Mouse (Mus musculus): ENCODE data around the gene Pard3. TPM values are rescaled to one million over a fixed set of nuclear protein-coding genes. Genes with fewer than 3 reads are reported as not detected.
A peak's percentile ranks its signal among the peaks of the same experiment; 100 is the strongest.
"Not testable (repeated sequence)": the region's sequence is repeated elsewhere in the genome, so short reads cannot be mapped to it uniquely, and the experiment has no call there.

The Pard3 gene
- polyA plus RNA-seq, 1 experiment from 2014 or later: 23.7 TPM

DNA sequence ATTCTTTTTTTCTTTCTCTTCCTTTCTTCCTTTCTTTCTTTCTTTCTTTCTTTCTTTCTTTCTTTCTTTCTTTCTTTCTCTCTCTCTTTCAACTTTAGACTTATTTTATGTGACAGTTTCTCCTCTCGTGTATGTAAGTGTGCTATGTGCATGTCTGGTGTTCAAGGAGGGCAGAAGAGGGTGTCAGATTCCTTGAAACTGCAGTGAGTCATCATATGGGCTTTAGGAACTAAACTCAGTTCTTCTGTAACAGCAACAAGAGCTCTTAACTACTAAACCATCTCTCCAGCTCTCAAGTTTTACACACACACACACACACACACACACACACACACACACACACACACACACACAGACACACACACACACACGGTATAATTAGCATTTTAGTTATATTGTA is 106.7 kb downstream of the Pard3 start:
- not testable (repeated sequence) for H3K4me3 ChIP-seq; H3K4me2 ChIP-seq; ATAC-seq; H3K9ac ChIP-seq; H3K27ac ChIP-seq; H3K9me3 ChIP-seq (replicated peaks); H3K36me3 ChIP-seq (ENCODE audit: poor library complexity, severe bottlenecking); H3K4me1 ChIP-seq; H3K27me3 ChIP-seq
- 77% methylated on average over 2 of the region's 2 CpGs for WGBS

DNA sequence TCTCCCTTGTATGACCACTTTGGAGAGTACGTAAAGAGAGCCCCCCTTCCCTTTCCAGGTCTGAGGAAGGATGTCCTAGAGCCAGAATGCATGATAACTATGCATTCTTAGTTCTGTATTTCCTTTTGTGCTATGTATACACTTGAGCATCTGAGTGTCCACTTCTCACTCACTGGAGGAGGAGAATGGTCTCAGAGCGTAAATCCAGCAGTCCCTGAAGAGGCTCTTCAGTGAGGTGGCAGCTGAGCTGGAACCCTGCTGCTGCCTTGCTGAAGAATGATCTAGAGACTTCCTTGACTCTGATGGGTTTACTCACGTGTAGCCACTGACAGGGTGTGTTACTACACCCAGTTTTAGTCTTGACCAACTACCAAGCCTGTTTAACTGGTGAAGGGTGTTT is 107.2 kb downstream of the Pard3 start:
- no peak overlapping the region for H3K27ac ChIP-seq
- no peaks in the 10 kb centered on the region for H3K36me3 ChIP-seq (ENCODE audit: poor library complexity, severe bottlenecking)
- no peak for ATAC-seq
- H3K27me3 ChIP-seq: no peaks in the 10 kb centered on the region
- no peak overlapping the region for H3K4me2 ChIP-seq
- H3K9ac ChIP-seq: no peak overlapping the region
- no peak overlapping the region for H3K4me3 ChIP-seq
- no peaks in the 10 kb centered on the region for H3K9me3 ChIP-seq (replicated peaks)
- WGBS: 86% methylated on average over 3 of the region's 3 CpGs
- no peaks in the 10 kb centered on the region for H3K4me1 ChIP-seq

DNA sequence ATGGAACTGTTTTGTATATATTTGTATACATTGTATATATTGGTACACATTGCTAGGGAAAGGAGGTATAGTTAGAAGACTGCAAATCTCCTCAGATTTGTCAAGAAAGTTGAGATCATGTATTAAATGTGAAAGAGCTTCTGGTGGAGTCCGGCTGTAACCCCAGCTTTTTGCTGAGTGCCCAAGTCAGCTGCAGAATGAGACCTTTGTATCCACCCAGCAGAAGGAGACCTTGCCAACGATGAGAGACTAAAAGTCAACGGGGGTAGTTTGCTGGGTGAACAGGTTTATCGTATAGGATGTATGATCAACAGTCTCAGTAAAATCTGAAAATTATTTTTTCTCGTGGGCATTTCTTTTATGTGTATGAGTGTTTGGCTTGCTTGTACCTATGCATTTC is 109.8 kb downstream of the Pard3 start:
- Histone ChIP-seq H3K27ac (no peak overlapping the region), H3K4me1 (no peaks in the 10 kb centered on the region), H3K36me3 (ENCODE audit: poor library complexity, severe bottlenecking) (no peaks in the 10 kb centered on the region), H3K27me3 (no peaks in the 10 kb centered on the region), H3K4me2 (no peak overlapping the region), H3K9me3 (replicated peaks) (no peaks in the 10 kb centered on the region), H3K9ac (no peak overlapping the region), H3K4me3 (no peak overlapping the region)
- no peak for ATAC-seq
- 93% methylated on average over 5 of the region's 5 CpGs for WGBS

DNA sequence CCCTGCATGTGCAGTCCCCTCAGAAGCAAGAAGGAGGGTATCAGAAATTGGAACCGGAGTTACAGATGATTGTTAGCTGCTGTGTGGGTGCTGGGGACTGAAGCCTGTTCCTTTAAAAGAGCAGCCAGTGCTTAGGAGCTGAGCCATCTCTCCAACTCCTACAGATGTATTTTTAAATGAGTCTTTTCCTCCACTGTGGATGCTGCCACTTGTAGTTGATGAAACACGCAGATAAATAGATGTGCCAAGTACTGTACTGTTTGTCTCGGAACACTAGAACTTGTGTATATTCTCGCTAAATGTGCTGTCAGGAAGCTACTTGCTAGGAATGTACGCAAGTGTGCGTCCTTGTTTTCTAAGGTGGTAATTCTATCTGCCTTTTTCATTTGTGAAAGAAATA is 110.7 kb downstream of the Pard3 start:
- H3K9ac ChIP-seq: no peak overlapping the region
- 94% methylated on average over 6 of the region's 6 CpGs for WGBS
- no peaks in the 10 kb centered on the region for H3K9me3 ChIP-seq (replicated peaks)
- H3K4me3 ChIP-seq: no peak overlapping the region
- H3K36me3 ChIP-seq (ENCODE audit: poor library complexity, severe bottlenecking): no peaks in the 10 kb centered on the region
- no peak overlapping the region; the same call in 1 of the 2 replicates for H3K27ac ChIP-seq
- no peak overlapping the region for H3K4me2 ChIP-seq
- no peak for ATAC-seq
- no peaks in the 10 kb centered on the region for H3K4me1 ChIP-seq
- no peaks in the 10 kb centered on the region for H3K27me3 ChIP-seq

DNA sequence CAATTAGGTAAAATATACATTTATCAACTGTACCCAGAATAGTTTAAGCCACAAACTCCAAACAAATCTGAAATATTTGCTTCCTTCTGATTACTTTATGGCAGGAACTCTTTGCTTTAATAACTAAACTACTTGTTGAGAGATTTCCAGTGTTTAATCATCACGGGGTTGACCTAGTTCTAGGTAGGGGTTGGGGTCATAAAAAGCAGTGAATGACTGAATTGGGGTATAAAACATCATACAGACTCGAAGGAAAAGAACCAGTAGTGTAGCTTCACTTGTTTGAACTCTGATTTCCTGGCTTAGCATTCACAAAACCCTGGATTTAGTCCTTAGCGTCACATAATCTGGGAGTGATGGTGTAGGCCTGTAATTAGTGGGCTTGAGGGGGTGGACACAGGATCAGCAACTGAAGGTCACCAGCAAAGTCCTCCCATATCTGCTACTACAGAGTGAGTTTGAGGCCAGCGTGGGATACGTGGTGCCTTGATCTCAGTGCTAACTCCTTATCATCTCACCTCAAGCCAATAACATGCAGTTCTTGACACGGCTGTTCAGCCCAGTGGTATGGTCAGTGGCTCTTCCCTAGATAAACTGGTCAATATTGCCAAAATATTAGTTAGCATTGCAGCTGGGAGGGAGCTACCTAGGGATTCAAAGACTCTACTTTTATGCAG is 111.6 kb downstream of the Pard3 start:
- H3K4me3 ChIP-seq: no peak overlapping the region
- no peaks in the 10 kb centered on the region for H3K36me3 ChIP-seq (ENCODE audit: poor library complexity, severe bottlenecking)
- no peak overlapping the region for H3K27ac ChIP-seq
- no peak overlapping the region for H3K4me2 ChIP-seq
- H3K4me1 ChIP-seq: no peaks in the 10 kb centered on the region
- 93% methylated on average over 6 of the region's 6 CpGs for WGBS
- no peak for ATAC-seq
- H3K9ac ChIP-seq: no peak overlapping the region
- H3K9me3 ChIP-seq (replicated peaks): no peaks in the 10 kb centered on the region
- H3K27me3 ChIP-seq: no peaks in the 10 kb centered on the region

DNA sequence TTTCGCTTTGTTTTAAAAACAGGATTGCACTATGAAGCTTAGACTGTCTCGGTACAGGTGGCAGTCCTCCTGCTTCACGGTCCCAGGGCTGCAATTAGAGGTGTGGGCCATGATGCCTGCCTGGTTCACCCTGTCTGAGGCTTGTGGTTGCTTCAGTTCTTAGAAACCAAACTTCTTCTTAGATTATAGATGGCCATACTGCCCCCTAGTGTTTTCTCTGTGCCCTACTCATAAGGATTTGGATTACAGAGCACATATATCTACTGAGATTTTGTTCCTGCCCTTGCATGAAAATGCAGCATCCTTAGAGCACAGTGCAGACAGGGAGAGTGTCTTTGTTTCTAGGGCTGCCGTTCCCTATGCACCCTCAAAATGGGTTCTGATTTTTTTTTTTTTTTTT is 114.9 kb downstream of the Pard3 start:
- H3K4me2 ChIP-seq: no peak overlapping the region
- peak; percentile 78 for ATAC-seq
- H3K36me3 ChIP-seq (ENCODE audit: poor library complexity, severe bottlenecking): no peaks in the 10 kb centered on the region
- 58% methylated on average over 4 of the region's 4 CpGs for whole genome bisulfite sequencing
- H3K27me3 ChIP-seq: no peaks in the 10 kb centered on the region
- H3K9ac ChIP-seq: no peak overlapping the region
- no peaks in the 10 kb centered on the region for H3K9me3 ChIP-seq (replicated peaks)
- no peak overlapping the region for H3K27ac ChIP-seq
- H3K4me3 ChIP-seq: no peak overlapping the region
- H3K4me1 ChIP-seq: peaks cover 16% of the 10 kb centered on the region

DNA sequence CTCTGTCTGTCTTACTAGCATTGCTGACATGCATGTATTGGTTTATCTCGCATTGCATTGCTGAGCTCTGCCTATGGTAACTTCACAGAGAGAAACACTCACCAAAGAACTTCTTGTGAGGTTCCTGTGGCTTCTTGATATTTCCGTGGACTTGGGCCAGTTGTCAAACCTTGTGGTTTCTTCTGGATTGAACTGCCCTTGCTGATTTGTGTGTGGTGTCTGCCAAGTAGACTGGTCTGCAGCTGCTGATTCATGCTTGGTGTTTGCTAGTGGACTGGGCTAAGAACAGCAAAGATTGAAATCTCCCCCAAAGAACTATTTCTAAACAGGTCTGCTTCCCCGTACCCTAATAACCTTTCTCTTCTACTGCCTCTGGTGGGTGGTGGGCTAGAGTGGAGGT is 117.6 kb downstream of the Pard3 start:
- WGBS: 91% methylated on average over 3 of the region's 3 CpGs
- no peak for ATAC-seq

DNA sequence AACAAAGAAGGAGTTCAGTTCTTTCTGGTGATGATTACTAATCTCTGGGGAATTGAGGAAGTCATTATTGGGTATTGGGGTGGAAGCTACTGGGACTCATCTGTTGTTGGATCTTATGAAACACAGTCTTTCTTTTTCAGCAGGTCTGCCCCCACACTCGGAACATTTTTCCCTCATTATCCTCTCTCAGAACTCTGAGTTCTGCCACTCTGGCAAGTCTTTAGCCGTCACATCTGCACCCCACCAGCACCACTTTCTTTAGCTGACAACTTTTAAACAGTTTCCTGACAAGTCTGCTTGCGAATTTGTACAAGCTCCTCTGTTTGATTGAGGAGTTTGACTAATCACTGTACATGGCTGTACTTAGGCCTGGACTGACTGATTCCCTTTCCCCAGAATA is 118.4 kb downstream of the Pard3 start:
- H3K4me2 ChIP-seq: no peak overlapping the region
- 47% methylated on average over 3 of the region's 3 CpGs for WGBS

More for the DNA sequence above, 117.6 kb downstream of the Pard3 start:
- H3K27me3 ChIP-seq: no peaks in the 10 kb centered on the region
- H3K4me2 ChIP-seq: no peak overlapping the region
- no peak overlapping the region for H3K27ac ChIP-seq
- no peaks in the 10 kb centered on the region for H3K9me3 ChIP-seq (replicated peaks)
- H3K4me1 ChIP-seq: peaks cover 43% of the 10 kb centered on the region
- no peak overlapping the region for H3K9ac ChIP-seq
- H3K36me3 ChIP-seq (ENCODE audit: poor library complexity, severe bottlenecking): no peaks in the 10 kb centered on the region
- H3K4me3 ChIP-seq: no peak overlapping the region

DNA sequence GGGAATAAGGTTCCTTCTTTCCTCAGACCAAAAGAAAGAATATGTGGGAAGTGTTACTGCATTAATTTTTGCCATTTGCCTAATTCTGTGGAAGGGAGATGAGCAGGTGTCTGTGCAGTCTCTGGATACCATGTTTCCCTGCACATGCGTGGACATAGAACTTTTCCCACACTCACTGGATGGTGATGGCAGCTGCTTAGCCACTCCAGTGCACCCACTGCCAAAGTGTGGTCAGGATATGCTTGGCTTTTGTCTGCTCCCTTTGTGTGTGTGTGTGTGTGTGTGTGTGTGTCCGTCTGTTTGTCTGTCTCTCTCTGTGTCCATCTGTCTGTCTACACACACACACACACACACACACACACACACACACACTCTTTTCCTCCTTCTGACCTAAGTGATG is 119.8 kb downstream of the Pard3 start:
- no peak overlapping the region for H3K4me3 ChIP-seq
- 0 out of 2 replicates have a peak overlapping the region, but pooled peaks have one; percentile 15 for H3K27ac ChIP-seq
- 81% methylated on average over 2 of the region's 2 CpGs for WGBS
- no peak for ATAC-seq
- H3K9ac ChIP-seq: no peak overlapping the region
- no peak overlapping the region for H3K4me2 ChIP-seq
- no peaks in the 10 kb centered on the region for H3K36me3 ChIP-seq (ENCODE audit: poor library complexity, severe bottlenecking)
- no peaks in the 10 kb centered on the region for H3K9me3 ChIP-seq (replicated peaks)
- peaks cover 48% of the 10 kb centered on the region for H3K4me1 ChIP-seq
- H3K27me3 ChIP-seq: no peaks in the 10 kb centered on the region

More for the DNA sequence above, 118.4 kb downstream of the Pard3 start:
- Histone ChIP-seq H3K27ac (no peak overlapping the region), H3K9me3 (replicated peaks) (no peaks in the 10 kb centered on the region), H3K27me3 (no peaks in the 10 kb centered on the region), H3K36me3 (ENCODE audit: poor library complexity, severe bottlenecking) (no peaks in the 10 kb centered on the region), H3K9ac (no peak overlapping the region), H3K4me1 (peaks cover 48% of the 10 kb centered on the region), H3K4me3 (no peak overlapping the region)
- ATAC-seq: no peak

DNA sequence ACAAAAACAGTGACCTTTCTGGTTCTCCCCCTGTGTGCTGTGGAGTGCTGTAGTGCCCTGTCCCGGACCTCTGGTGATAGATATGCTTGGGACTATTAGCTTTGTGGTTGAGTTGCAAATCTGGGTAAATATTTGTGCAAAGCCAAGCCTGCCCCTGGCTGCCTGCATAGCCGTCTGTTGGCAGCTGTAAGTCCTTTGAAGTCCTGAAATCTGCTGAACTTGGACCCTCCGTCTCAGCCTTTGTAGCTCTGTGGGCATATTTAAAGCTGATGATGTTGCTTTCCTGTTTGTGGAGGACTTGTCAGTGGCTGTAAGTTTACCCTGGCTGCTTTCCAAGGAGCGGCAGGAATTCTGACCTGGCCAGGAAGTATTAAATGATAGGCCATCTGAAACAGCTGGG is 120.3 kb downstream of the Pard3 start:
- no peak for ATAC-seq
- Histone ChIP-seq H3K9me3 (replicated peaks) (no peaks in the 10 kb centered on the region), H3K9ac (no peak overlapping the region), H3K27ac (no peak overlapping the region), H3K4me1 (peaks cover 48% of the 10 kb centered on the region), H3K4me2 (no peak overlapping the region), H3K4me3 (no peak overlapping the region), H3K27me3 (no peaks in the 10 kb centered on the region), H3K36me3 (ENCODE audit: poor library complexity, severe bottlenecking) (no peaks in the 10 kb centered on the region)
- WGBS: 46% methylated on average over 4 of the region's 4 CpGs

DNA sequence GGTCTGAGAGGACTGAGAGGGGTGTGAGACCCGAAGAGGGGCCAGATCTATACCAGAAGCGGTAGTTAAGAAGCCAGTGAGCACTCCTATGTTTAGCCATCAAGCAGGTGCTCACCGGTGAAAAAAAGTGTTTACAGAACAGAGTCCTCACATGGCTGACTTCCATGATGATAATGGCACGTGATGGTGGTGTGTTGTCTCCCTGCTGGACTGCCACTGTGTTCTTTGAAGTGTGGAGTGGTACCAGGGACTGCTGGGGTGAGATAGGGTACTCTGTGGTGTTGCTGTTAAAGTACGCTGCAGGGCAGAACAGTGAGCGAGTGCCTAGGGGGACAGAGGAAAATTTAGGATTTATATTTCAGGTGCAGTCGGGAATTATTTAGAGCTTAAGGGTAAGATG is 122.2 kb downstream of the Pard3 start:
- no peak for ATAC-seq
- no peak overlapping the region for H3K27ac ChIP-seq
- no peaks in the 10 kb centered on the region for H3K9me3 ChIP-seq (replicated peaks)
- H3K36me3 ChIP-seq (ENCODE audit: poor library complexity, severe bottlenecking): no peaks in the 10 kb centered on the region
- no peak overlapping the region for H3K4me2 ChIP-seq
- H3K4me3 ChIP-seq: no peak overlapping the region
- H3K9ac ChIP-seq: no peak overlapping the region
- no peaks in the 10 kb centered on the region for H3K27me3 ChIP-seq
- WGBS: 41% methylated on average over 7 of the region's 7 CpGs
- H3K4me1 ChIP-seq: peaks cover 48% of the 10 kb centered on the region

DNA sequence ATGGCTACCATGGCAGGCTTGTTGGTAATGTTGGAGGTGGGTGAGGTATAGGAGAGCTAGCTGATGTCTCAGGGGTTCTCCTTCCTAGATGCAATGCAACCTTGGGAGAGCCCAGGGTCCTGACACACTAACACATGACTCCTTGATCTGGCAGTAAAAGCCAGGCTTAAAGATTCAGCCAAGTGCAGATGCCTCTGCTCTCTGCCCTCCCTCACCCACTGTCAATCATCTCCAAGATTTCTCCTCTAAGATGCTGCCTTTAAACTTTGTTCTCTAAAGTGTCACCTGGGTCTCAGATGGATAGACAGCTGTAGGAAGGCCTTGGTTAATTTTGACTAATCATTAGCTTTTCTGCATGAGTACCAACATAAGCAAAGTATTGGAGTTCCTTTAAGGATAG is 125.0 kb downstream of the Pard3 start:
- no peak for ATAC-seq
- no peak overlapping the region for H3K4me3 ChIP-seq
- H3K4me1 ChIP-seq: peaks cover 56% of the 10 kb centered on the region
- H3K27ac ChIP-seq: no peak overlapping the region
- no peak overlapping the region for H3K9ac ChIP-seq
- H3K36me3 ChIP-seq (ENCODE audit: poor library complexity, severe bottlenecking): no peaks in the 10 kb centered on the region
- H3K27me3 ChIP-seq: no peaks in the 10 kb centered on the region
- no peaks in the 10 kb centered on the region for H3K9me3 ChIP-seq (replicated peaks)
- no peak overlapping the region for H3K4me2 ChIP-seq

DNA sequence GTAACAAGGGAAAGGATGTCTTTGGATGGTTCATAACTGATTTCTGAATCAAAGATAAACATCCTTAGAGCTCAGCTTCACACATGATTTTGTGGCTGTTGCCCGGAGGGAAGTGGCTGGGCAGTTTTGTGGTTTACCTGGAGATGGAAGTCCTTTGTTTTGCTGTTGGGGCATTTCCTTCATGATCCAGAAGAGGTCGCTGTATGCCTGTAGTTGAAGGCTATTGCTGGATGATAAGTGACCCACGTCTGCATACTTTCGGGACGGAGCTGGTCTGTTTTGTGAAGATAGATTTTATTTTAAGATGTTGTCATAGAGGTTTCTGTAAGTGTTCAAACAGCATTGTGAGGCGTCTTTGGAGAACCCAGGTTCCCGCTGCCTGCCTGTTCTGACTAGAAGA is 126.7 kb downstream of the Pard3 start:
- Histone ChIP-seq H3K36me3 (ENCODE audit: poor library complexity, severe bottlenecking) (no peaks in the 10 kb centered on the region), H3K9ac (no peak overlapping the region), H3K4me3 (no peak overlapping the region), H3K27me3 (no peaks in the 10 kb centered on the region), H3K27ac (no peak overlapping the region), H3K9me3 (replicated peaks) (no peaks in the 10 kb centered on the region), H3K4me1 (peaks cover 54% of the 10 kb centered on the region), H3K4me2 (no peak overlapping the region)
- WGBS: 44% methylated on average over 7 of the region's 7 CpGs
- ATAC-seq: peak; percentile 28
